Mouse (Mus musculus): ENCODE results near the gene Arnt2. TPM values are rescaled to one million over a fixed set of nuclear protein-coding genes. Genes with fewer than 3 reads are reported as not detected.

Arnt2 gene
- polyA plus RNA-seq, 1 experiment from 2014 or later, result 3.1 TPM

DNA sequence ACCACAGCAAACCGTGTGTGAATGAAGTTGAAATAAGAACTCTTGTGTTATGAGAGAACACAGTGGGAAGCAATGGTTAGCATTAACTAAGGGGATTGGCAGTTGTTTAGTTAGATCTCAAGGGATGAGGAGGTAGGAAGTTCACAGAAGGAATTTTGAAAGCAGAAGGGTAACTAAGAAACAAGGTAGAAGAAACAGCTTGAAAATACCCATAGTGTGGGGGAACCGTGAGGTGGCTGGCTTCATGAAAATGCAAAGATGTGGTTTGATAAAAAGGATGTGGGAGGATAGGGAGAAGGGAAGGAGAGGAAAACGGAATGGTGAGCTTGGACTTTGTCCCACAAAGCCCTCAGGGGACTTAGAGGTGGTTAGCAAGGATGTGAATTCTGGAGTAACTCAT lies 125.0 kb downstream of the Arnt2 start:
- H3K27ac ChIP-seq (ENCODE audit: low read depth, low read length), result no peak overlapping the region
- H3K9ac ChIP-seq (ENCODE audit: low read depth, low read length), result no peak overlapping the region
- no peak for ATAC-seq (replicated peaks; ENCODE audit: insufficient number of reproducible peaks, low FRiP score, low TSS enrichment)
- 61% methylated on average over 3 of the region's 3 CpGs for WGBS (ENCODE audit: insufficient replicate concordance)
- no peaks in the 10 kb centered on the region for H3K27me3 ChIP-seq (ENCODE audit: control insufficient read depth, insufficient read depth, low read length)
- no peaks in the 10 kb centered on the region for H3K4me1 ChIP-seq (ENCODE audit: control insufficient read depth, insufficient read depth, low read length)
- H3K9me3 ChIP-seq (replicated peaks; ENCODE audit: control insufficient read depth, low read length), result no peaks in the 10 kb centered on the region
- no peaks in the 10 kb centered on the region for H3K36me3 ChIP-seq (ENCODE audit: control insufficient read depth, insufficient read depth, low read length)
- H3K4me3 ChIP-seq (ENCODE audit: low read depth, low read length), result no peak overlapping the region
- H3K4me2 ChIP-seq, result no peak overlapping the region

DNA sequence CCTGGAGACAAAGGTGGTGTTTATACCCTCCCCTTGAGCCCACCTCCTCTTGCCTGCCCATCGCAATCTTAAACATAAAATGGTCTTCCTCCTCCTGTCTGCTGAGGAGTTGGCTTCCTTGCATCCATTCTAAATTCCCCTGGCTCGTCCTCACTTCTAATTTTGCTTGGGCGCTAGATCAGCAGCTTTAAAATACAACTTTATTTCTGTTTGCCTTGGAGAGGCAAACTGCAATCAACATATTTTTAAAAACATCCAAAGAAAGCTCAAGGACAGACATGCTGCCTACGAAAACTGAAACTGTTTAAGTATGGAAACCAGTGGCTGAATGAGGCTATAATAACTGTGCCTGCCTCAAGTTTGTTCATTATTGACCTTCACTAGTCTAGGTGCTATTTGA lies 127.7 kb downstream of the Arnt2 start:
- Histone ChIP-seq H3K4me1 (ENCODE audit: control insufficient read depth, insufficient read depth, low read length) (no peaks in the 10 kb centered on the region), H3K4me2 (no peak overlapping the region), H3K27me3 (ENCODE audit: control insufficient read depth, insufficient read depth, low read length) (no peaks in the 10 kb centered on the region), H3K4me3 (ENCODE audit: low read depth, low read length) (no peak overlapping the region), H3K9ac (ENCODE audit: low read depth, low read length) (no peak overlapping the region), H3K36me3 (ENCODE audit: control insufficient read depth, insufficient read depth, low read length) (no peaks in the 10 kb centered on the region), H3K9me3 (replicated peaks; ENCODE audit: control insufficient read depth, low read length) (no peaks in the 10 kb centered on the region), H3K27ac (ENCODE audit: low read depth, low read length) (no peak overlapping the region)
- no peak for ATAC-seq (replicated peaks; ENCODE audit: insufficient number of reproducible peaks, low FRiP score, low TSS enrichment)
- WGBS (ENCODE audit: insufficient replicate concordance), result 84% methylated on average over 4 of the region's 4 CpGs

DNA sequence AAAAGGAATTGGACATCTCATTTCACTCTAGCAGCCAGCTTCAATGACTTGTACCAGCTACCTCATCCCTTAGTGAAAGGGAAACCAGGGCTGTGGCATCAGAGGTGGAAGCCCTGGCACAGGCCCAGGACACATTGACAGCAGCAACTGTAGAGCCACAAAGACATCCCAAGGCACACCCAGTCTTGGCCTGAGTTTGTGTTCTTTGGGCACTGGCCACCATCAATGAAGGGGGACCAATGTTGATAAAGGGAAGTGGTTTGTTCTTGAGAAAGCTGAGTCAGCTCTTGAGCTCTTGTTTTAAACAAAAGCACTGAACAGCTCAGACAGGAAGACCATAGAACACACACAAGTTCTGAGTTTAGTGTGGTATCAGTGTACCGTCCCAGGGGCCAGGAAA lies 130.7 kb downstream of the Arnt2 start:
- Histone ChIP-seq H3K27me3 (ENCODE audit: control insufficient read depth, insufficient read depth, low read length) (no peaks in the 10 kb centered on the region), H3K4me3 (ENCODE audit: low read depth, low read length) (no peak overlapping the region), H3K27ac (ENCODE audit: low read depth, low read length) (no peak overlapping the region), H3K9me3 (replicated peaks; ENCODE audit: control insufficient read depth, low read length) (no peaks in the 10 kb centered on the region), H3K36me3 (ENCODE audit: control insufficient read depth, insufficient read depth, low read length) (no peaks in the 10 kb centered on the region), H3K4me1 (ENCODE audit: control insufficient read depth, insufficient read depth, low read length) (no peaks in the 10 kb centered on the region), H3K4me2 (no peak overlapping the region), H3K9ac (ENCODE audit: low read depth, low read length) (no peak overlapping the region)
- ATAC-seq (replicated peaks; ENCODE audit: insufficient number of reproducible peaks, low FRiP score, low TSS enrichment), result no peak
- WGBS (ENCODE audit: insufficient replicate concordance), result 78% methylated on average over 1 of the region's 1 CpGs

DNA sequence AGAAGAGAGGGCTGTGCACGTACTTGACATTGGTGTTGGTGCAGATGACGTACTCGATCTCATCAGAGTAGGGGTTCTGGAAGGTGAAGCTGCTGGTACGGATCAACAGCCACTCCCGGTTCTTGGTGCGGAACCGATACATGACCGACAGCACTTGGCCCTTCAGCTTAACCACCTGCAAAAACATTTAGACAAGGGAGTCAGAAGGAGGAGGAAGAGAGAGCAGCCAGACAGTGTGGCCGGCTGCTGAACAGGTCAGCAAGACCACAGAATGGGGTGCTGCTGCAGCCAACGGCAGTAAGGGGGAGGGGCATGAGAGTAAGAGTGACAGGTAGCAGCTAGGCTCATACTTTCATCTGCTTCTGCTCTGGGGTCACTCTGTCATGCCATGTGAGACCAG lies 134.7 kb downstream of the Arnt2 start:
- no peak overlapping the region for H3K4me3 ChIP-seq (ENCODE audit: low read depth, low read length)
- H3K36me3 ChIP-seq (ENCODE audit: control insufficient read depth, insufficient read depth, low read length), result no peaks in the 10 kb centered on the region
- H3K4me1 ChIP-seq (ENCODE audit: control insufficient read depth, insufficient read depth, low read length), result no peaks in the 10 kb centered on the region
- 80% methylated on average over 10 of the region's 10 CpGs for WGBS (ENCODE audit: insufficient replicate concordance)
- no peak overlapping the region for H3K9ac ChIP-seq (ENCODE audit: low read depth, low read length)
- no peaks in the 10 kb centered on the region for H3K27me3 ChIP-seq (ENCODE audit: control insufficient read depth, insufficient read depth, low read length)
- H3K4me2 ChIP-seq, result no peak overlapping the region
- no peaks in the 10 kb centered on the region for H3K9me3 ChIP-seq (replicated peaks; ENCODE audit: control insufficient read depth, low read length)
- H3K27ac ChIP-seq (ENCODE audit: low read depth, low read length), result no peak overlapping the region
- no peak for ATAC-seq (replicated peaks; ENCODE audit: insufficient number of reproducible peaks, low FRiP score, low TSS enrichment)

DNA sequence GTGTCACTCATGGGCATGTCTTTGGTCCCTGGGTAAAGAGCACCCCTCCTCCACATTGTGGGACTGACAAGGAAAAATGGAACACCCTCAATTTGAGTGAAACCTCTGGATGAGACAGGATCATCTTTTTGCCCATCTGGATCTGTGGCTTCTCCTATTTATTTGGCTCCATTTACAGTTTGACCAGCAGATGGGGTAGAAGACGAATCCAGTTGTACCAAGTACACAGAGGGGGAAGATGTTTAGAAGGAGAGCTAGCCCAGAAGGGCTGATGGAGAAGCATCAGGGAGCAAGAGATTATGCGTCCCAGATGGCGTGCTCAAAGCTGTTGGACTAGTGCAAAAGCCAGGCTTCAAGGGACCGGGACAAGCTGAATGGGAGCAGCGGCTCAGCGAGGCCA lies 136.0 kb downstream of the Arnt2 start:
- H3K27me3 ChIP-seq (ENCODE audit: control insufficient read depth, insufficient read depth, low read length), result no peaks in the 10 kb centered on the region
- ATAC-seq (replicated peaks; ENCODE audit: insufficient number of reproducible peaks, low FRiP score, low TSS enrichment), result no peak
- WGBS (ENCODE audit: insufficient replicate concordance), result 82% methylated on average over 6 of the region's 6 CpGs

DNA sequence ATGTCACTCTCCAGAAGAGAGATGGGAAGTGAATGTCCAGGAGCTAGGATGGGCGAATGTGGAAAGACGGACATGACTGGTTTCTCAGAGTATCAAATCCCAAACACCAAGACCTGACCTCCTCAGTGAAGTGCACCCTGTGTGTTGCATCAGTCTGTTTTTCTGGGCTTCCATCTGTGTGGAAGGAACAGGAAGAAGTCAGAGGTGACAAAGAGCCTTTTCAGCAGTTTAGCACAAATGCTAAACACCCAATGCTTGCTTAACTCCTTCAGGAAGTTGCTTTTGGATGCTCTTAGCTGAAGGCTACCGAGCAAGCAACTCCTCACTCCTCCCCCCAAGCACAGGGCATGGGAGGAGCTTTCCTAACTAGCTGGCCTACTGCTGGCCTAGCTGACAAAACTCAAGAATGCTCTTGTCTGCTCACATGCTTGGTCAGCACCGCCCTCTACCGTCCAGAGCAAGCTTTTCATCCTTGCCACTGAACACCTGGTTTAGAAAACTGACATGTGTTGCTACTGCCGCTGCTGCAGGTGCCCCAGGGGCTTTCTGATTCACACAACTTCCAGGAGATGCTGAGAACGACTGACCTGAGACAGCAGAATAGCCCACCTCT lies 137.7 kb downstream of the Arnt2 start:
- no peak overlapping the region for H3K9ac ChIP-seq (ENCODE audit: low read depth, low read length)
- no peak overlapping the region for H3K27ac ChIP-seq (ENCODE audit: low read depth, low read length)
- no peaks in the 10 kb centered on the region for H3K27me3 ChIP-seq (ENCODE audit: control insufficient read depth, insufficient read depth, low read length)
- no peaks in the 10 kb centered on the region for H3K4me1 ChIP-seq (ENCODE audit: control insufficient read depth, insufficient read depth, low read length)
- no peaks in the 10 kb centered on the region for H3K9me3 ChIP-seq (replicated peaks; ENCODE audit: control insufficient read depth, low read length)
- H3K36me3 ChIP-seq (ENCODE audit: control insufficient read depth, insufficient read depth, low read length), result no peaks in the 10 kb centered on the region
- peak; percentile 74; the same call in 1 of the 2 replicates for ATAC-seq (replicated peaks; ENCODE audit: insufficient number of reproducible peaks, low FRiP score, low TSS enrichment)
- H3K4me2 ChIP-seq, result no peak overlapping the region
- WGBS (ENCODE audit: insufficient replicate concordance), result 22% methylated on average over 7 of the region's 7 CpGs
- H3K4me3 ChIP-seq (ENCODE audit: low read depth, low read length), result no peak overlapping the region

More for the DNA sequence above, 136.0 kb downstream of the Arnt2 start:
- Histone ChIP-seq H3K4me2 (no peak overlapping the region), H3K4me3 (ENCODE audit: low read depth, low read length) (no peak overlapping the region), H3K4me1 (ENCODE audit: control insufficient read depth, insufficient read depth, low read length) (no peaks in the 10 kb centered on the region), H3K27ac (ENCODE audit: low read depth, low read length) (no peak overlapping the region), H3K9ac (ENCODE audit: low read depth, low read length) (no peak overlapping the region), H3K36me3 (ENCODE audit: control insufficient read depth, insufficient read depth, low read length) (no peaks in the 10 kb centered on the region), H3K9me3 (replicated peaks; ENCODE audit: control insufficient read depth, low read length) (no peaks in the 10 kb centered on the region)

DNA sequence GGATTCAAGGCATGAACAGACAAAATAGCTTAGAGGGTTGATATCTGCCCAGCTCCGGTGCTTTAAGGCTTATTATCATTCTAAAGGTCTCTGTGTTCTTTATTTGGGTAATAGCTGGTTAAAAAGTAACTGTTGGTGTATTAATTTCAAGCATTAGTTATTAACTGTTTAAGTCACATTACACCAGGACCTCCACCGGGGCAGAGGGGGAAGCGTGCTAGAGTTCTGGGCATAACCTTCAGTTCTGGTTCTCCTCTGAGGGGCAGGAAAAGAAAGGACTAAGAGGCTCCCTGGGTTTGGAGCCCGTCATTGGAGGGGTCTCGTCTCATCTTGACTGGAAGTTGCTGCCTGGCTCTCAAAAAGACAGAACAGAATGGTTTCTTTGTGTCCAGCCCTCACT lies 138.5 kb downstream of the Arnt2 start:
- Histone ChIP-seq H3K27me3 (ENCODE audit: control insufficient read depth, insufficient read depth, low read length) (no peaks in the 10 kb centered on the region), H3K9me3 (replicated peaks; ENCODE audit: control insufficient read depth, low read length) (no peaks in the 10 kb centered on the region), H3K27ac (ENCODE audit: low read depth, low read length) (no peak overlapping the region), H3K4me3 (ENCODE audit: low read depth, low read length) (no peak overlapping the region), H3K4me1 (ENCODE audit: control insufficient read depth, insufficient read depth, low read length) (no peaks in the 10 kb centered on the region), H3K9ac (ENCODE audit: low read depth, low read length) (no peak overlapping the region), H3K4me2 (no peak overlapping the region), H3K36me3 (ENCODE audit: control insufficient read depth, insufficient read depth, low read length) (no peaks in the 10 kb centered on the region)
- WGBS (ENCODE audit: insufficient replicate concordance), result 80% methylated on average over 5 of the region's 5 CpGs
- ATAC-seq (replicated peaks; ENCODE audit: insufficient number of reproducible peaks, low FRiP score, low TSS enrichment), result no peak

- no peaks in the 10 kb centered on the region for H3K4me1 ChIP-seq (ENCODE audit: control insufficient read depth, insufficient read depth, low read length)
- H3K4me2 ChIP-seq, result no peak overlapping the region
- ATAC-seq (replicated peaks; ENCODE audit: insufficient number of reproducible peaks, low FRiP score, low TSS enrichment), result no peak
- H3K9ac ChIP-seq (ENCODE audit: low read depth, low read length), result no peak overlapping the region
- no peaks in the 10 kb centered on the region for H3K36me3 ChIP-seq (ENCODE audit: control insufficient read depth, insufficient read depth, low read length)
- no peak overlapping the region for H3K27ac ChIP-seq (ENCODE audit: low read depth, low read length)
- no peaks in the 10 kb centered on the region for H3K9me3 ChIP-seq (replicated peaks; ENCODE audit: control insufficient read depth, low read length)
- WGBS (ENCODE audit: insufficient replicate concordance), result 79% methylated on average over 4 of the region's 4 CpGs
- no peak overlapping the region for H3K4me3 ChIP-seq (ENCODE audit: low read depth, low read length)
- H3K27me3 ChIP-seq (ENCODE audit: control insufficient read depth, insufficient read depth, low read length), result no peaks in the 10 kb centered on the region
Measured at GRCm38 (mm10) chr7:84263466-84263865, 146.5 kb downstream of the Arnt2 start.

DNA sequence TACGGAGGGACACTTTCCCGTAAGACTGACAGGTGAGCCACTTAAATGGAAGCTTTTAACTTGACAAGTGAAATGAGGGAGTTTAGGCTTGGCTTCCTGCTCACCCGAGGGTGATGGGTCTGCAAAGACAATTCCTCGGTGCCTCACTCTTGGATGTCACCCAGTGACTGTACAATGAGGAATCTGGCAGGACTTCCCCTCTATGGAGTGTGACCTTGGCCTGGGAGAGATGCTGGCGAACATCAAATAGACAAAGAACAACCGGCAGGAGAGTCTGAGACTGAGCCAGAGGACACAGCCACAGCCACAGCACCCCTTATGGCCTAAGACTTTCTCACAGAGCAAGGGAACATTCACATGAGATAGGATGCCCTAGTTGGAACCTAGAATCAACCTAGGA lies 148.6 kb downstream of the Arnt2 start:
- no peak overlapping the region for H3K27ac ChIP-seq (ENCODE audit: low read depth, low read length)
- H3K4me3 ChIP-seq (ENCODE audit: low read depth, low read length), result no peak overlapping the region
- no peaks in the 10 kb centered on the region for H3K4me1 ChIP-seq (ENCODE audit: control insufficient read depth, insufficient read depth, low read length)
- H3K9me3 ChIP-seq (replicated peaks; ENCODE audit: control insufficient read depth, low read length), result no peaks in the 10 kb centered on the region
- H3K27me3 ChIP-seq (ENCODE audit: control insufficient read depth, insufficient read depth, low read length), result no peaks in the 10 kb centered on the region
- ATAC-seq (replicated peaks; ENCODE audit: insufficient number of reproducible peaks, low FRiP score, low TSS enrichment), result no peak
- H3K9ac ChIP-seq (ENCODE audit: low read depth, low read length), result no peak overlapping the region
- 60% methylated on average over 6 of the region's 6 CpGs for WGBS (ENCODE audit: insufficient replicate concordance)
- no peak overlapping the region for H3K4me2 ChIP-seq
- H3K36me3 ChIP-seq (ENCODE audit: control insufficient read depth, insufficient read depth, low read length), result no peaks in the 10 kb centered on the region
